Mouse (Mus musculus) kidney, postnatal 36 days (tissue): ENCODE data around the gene Cnih2.
A peak's percentile ranks its signal among the peaks of the same experiment; 100 is the strongest.
"Not testable (repeated sequence)": the region's sequence is repeated elsewhere in the genome, so short reads cannot be mapped to it uniquely, and the experiment has no call there.

ENCODE experiments used
- DNase-seq, 2 experiments: peaks; one replicate each; pipeline ENCODE4 v3.0.0; 2021 to 2022; ENCODE audit warnings: mixed read lengths in 2 of 2

Cnih2 gene

DNA sequence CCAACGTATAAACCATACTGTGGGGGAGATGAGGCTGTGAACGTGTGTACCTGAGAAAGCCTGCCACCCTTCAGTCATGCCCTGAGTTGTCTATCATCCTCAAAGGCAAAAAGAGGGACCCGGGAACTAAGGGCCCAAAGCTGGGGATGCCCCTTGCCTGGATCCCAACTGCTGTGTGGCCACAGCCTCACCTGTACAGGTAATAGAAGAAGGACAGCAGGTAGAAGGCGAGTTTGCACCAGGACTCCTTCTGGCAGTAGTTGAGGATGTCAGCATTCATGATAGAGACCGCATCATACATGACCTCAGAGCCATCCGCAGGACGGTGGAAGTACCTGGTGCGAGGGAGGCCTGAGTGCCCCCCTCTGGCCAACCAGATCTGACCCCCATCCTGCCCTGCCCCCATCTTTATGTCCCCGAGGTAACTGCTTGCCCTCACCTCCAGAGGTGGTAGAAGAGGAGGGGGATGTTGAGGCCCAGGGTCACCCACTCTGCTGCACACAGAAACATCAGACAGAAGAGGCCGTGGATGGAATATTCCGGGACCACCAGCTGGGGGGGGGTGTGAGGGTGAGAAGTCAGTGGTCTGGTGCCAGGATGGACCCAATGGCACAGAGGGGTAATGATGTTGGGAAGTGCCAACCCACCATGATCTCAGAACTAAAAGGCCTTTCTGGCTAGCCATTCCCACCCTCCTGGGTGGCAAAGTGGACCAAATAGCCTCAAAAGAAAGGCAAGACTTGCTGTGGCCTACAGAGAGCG lies 4.7 kb downstream of the Cnih2 start:
- no peak for DNase-seq

DNA sequence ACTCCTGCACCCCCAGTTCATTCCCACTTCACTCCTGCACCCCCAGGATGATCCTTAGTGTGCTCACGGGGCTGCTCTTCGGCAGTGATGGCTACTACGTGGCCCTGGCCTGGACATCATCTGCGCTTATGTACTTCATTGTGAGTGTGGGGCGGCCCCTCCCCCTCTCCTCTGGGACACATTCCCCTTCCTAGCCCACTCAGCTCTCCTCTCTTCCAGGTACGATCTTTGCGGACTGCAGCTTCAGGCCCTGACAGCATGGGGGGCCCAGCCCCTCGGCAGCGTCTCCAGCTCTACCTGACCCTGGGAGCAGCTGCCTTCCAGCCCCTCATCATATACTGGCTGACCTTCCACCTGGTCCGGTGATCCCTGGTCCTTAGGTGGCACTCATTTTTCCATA lies 6.2 kb downstream of the Cnih2 start:
- DNase-seq = no peak

DNA sequence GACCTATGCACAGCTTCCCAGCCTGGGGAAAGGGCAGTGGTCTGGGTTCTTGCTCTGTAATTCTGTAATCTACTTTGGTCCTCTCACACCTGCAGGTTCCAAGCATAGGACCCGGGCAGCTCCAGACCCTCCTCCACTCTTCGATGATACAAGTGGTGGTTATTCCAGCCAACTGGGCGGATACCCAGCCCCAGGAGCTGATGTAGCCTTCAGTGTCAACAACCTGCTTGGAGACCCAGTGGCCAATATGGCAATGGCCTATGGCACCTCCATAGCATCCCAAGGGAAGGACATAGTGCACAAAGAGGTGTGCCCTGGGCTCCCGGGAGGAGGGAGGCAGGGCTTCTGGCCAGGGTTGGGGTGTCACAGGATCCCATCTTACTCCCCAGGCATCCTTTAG lies 9.0 kb downstream of the Cnih2 start:
- no peak for DNase-seq

DNA sequence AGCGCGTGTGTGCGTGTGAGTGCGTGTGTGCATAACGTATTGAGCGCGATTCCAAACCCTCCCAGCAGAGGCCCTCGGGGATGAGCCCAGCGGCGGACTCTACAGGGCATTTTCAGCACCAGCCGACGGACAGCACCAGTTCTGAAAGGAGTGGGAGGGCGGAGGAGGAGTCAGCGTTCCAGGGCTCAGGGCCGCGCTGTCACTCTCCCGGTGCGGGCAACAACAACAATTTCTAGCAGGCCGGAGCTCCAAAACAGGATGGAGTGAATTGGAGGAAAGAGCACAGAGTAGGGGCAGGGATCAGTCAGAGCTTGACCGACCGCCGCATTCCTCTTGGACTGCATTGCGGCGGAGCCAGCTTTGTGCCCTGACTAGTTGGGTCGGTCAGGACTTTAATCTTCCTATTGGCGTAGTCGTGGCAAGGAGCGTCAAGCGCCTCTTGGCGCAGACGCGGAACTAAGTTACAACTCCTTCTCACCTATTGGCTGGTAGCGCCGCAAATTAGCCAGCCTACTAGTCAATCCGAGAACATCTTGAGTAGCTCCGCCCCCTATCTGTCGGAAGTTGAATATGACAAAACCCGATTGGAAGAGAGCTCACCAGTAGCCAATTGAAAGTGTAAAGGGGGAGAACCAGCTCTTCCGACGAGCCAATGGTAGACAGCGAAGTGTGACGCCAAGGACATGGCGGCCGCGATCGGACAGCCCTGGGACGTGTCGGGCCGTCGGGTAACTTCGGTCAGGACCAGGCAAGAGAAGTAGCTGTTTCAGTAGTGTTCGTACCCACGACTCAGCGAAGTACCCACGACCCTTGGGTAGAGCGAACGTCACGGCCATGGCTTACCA lies 10.2 kb downstream of the Cnih2 start, which contains the start of gene Yif1a:
TSS of gene Yif1a (plus strand) at position 655 of the 845 bp plus-strand sequence.
- DNase-seq = peak; percentile 98 to 100

DNA sequence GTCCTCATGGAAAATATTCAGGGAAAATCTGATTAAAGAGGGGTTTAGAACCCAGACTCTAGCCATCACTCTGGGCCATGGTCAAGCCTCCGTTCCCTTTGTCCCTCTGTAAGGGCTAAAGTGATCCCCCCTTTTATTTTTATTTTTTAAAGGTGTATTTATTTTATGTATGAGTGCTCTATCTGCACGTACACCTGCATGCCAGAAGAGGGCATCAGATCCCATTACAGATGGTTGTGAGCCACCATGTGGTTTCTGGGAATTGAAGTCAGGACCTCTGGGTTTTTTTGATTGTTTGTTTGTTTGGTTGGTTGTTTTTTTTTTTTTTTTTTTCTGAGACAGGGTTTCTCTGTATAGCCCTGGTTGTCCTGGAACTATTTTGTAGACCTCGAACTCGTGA lies 11.8 kb downstream of the Cnih2 start:
- DNase-seq = not testable (repeated sequence)

DNA sequence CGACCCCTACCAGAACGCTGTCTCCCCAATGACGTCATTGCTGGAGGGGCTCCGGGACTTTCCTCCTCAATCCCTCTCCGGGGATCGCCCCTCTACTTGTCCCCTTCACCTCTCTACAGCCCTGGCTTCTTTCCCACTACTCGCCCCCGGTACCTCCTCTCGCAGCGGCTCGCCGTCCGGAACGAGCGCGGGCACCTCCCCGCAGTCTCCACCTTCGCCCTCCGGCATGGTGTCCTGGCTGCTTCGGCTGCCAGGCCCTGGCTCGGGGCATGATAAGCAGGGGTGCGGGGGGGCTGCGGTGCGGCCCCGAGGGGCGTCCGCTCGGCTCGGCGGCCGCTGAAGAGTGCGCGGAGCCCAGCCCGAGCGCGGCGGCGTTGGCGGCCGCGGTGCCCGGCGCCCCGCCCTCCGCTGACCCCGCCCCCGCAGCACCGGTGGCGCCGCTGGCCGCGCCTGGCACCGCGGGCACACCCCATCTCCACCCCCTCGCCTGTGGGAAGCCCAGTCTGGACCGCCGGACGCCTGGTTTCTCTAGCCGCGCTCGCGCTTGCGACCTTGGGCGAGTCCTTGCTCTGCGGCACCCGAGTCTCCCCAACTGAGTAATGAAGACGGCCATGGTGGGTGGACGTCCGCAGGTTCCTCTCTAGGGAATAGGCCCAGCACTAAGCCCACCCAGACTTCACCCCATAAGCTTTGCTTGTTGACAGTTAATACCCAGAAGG lies 13.0 kb downstream of the Cnih2 start, which contains the start of gene Tmem151a:
TSS of gene Tmem151a (minus strand) at position 387 of the 719 bp plus-strand sequence.
- DNase-seq = peak; percentile 56 to 80

DNA sequence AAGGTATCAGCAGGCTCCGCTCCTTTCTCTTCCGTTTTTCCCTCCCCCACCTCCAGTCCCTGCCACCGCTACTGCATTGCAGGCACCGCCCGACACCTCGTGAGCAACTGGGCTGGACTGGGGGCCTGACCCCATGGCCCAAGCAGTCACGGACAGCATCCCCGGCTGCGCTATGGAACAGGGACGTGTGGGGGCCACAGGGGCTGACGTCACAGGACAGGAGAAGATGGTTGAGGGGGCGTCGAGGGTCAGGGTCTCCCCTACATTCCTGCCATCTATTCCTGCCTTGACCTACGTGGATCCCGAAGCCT lies 13.5 kb downstream of the Cnih2 start:
- DNase-seq = no peak

DNA sequence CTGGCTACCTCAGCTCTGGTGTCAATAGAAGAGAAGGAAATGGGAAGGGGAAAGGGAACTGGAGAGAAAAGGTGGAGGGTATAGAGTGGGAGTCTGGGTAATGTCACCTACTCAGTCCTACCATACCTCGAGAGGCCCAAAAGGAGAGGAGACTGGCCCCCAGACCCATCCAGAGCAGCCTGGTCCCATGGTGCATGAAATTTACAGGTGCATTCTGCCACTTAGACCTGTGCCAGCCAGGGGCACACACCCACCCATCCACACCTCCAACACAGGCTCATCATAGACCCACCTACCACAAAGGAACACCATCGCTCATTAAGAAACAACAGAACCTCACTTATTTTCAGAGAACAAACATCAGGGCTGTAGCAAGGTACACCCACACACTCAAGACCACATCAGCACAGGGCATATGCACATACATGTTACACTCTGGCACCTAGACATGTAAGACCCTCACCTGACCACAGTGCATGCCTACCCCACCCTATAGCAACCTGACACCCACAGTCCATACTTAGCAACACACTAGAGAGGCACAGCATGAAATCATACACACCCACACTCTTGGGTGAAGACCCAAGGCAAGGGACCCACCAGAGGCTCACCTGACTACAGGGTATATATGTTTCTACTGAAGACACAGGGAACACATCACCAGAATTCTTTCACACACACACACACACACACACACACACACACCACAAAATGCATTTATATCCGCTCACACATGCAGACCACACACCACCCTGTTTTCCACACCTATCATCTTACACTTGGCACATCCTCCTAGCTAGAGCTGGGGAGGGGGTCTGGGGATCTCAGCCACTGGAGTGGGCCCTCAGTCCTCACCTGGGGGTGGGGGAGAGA lies 14.1 kb downstream of the Cnih2 start:
- no peak for DNase-seq

DNA sequence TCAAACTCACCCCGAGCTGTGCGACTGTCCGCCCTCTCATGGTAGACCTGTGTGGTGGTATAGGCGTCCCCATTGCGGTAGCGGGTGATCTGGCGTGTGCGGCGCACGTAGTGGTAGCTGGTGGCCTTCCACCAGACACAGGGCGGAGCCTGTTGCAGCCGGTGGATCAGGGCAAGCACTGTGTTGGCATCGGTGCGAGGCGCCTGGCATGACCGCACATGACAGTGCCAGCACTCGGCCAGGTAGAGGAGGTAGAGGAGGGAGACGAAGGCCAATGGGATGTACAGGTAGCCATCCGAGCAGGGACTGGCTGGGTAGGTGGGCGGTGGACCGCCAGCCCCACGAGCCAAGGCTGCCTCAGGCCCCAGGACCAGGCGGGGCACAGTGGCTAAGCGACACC lies 15.7 kb downstream of the Cnih2 start:
- no peak for DNase-seq

DNA sequence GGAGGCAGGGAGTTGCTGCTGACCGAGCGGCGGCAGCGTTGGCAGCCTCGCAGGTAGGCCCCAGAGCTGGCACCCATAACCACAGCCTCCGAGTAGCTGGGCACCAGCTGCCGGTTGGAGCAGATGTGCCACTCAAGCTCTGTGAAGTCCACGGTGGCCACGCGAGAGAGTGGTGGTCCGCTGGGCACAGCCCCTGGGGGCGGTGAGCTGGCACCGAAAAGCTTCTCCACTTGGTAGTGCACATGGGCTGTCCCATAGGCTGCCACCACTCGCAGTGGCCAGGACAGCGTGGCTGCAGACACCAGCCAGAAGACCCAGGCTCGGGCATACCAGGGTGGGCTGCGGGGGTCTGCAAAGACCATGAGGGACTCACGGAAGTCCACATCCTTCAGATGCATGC lies 16.3 kb downstream of the Cnih2 start:
- no peak for DNase-seq

DNA sequence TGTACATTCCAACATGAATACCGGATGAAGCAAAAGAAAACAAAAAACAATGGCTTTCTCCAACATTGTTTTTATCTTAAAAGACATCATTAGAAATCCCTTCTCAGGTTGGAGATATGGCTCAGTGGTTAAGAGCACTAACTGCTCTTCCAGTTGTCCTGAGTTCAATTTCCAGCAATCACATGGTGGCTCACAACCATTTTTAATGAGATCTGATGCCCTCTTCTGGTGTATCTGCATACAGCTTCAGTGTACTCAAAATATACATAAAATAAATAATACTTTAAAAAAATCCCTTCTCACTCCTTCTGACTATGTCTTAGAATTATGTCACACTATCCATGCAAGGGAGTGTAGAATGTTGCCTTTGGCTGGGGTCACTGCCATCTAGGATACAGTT lies 19.0 kb downstream of the Cnih2 start:
- DNase-seq = no peak

DNA sequence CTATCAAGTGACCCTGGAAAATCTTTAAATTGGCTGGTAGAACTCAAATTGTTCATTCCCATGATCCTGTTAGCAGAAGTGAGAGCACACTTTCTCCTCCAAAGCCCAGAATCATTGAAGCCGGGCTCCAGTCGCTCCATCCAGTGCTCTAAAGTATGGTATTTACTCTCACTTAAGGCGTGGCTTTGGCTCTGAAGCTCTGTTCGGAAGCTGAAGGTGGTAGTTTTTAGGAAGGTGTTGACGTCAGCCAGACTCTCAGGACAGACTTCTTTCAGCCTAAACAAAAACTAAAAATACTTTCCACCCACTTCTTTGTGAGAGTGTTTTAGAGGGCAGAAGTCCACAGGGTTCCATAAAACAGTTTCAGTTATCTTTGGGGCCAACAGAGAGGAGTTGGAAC lies 24.8 kb downstream of the Cnih2 start:
- DNase-seq = no peak

DNA sequence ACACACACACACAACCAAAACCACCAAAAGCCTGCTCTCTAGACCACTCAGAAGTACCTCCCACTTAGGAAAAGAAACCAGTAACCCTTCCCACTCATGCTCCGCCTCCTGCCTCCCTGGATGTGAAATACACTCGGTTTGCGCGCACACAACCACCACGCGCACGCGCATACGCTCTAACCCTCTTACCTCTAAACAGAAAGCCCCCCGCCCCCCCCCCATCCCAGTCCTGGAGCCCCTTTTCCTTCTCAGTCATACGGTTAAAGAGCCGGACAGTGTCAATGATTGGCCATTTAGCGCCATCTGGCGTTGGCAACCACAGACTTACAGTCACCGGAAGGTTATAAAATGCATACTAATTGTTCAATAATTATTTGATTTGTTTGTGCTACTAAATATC lies 25.3 kb downstream of the Cnih2 start:
- DNase-seq = peak; percentile 57 to 89

DNA sequence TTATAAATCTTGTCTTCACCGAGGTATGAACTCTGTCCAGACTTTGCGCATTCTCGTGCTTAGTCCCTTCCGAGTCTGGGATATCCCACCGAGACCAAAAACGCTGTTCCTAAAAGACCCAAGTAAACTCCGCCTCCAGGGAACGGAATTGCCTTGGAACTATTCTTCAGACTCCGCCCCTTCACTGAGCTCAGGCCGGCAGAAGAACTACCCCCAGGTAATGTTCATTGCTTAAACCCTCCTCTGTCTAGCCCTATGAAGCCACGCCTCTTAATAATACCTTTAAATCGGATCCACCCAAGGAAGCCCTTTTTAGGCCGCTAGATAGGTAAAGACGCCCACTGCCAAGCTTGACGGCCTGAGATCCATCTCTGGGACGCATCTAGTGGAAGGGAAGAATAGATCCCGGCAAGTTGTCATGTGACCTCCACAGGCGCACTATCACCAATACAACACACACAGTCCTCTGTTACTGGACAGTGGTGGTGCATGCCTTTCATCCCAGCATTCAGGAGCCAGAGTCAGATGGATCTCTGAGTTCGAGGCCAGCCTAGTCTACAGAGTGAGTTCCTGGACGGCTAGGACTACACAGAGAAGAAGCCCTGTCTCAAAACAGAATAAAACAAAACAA lies 25.8 kb downstream of the Cnih2 start:
- peak in 1 of 2 experiments; percentile 36 for DNase-seq

DNA sequence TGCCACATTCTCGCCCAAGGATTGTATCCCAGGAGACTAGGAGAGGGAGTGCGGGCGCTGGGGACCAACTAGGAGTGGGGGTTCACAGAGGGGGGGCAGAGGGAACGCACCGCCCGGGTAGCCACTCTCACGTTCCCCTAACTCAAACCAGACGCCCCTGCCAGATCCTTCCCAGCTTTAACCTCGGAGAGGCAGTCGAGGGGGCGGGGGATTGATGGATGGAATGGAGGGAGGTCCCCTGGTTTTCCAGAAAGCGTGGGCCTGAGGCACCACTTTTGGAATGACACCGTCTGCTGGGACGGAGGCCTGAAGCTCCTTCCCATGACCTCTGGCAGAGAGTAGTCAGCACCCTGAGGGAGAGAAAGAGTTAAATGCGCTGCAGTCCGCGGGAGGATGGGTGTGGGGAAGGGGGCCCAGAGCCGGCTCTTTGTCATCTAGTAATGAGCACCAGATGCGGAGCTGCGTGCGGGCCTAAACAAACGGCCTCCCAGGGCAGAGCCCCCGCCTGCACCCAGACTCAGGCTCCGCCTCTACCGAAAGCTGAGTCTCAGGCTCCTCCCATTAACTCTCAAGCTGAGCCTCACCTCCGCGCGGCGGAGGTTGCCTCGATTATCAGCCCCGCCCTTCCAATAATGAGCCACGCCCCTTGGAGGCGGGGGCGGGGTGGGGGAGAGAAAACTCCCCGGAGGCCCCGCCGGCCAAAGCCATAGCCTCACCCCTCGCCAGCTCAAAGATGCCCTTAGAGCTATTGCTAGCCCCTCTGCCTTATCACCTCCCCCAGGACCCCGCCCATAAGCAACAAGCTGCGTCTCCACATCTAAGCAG lies 26.6 kb downstream of the Cnih2 start:
- DNase-seq = peak; percentile 76 to 81

DNA sequence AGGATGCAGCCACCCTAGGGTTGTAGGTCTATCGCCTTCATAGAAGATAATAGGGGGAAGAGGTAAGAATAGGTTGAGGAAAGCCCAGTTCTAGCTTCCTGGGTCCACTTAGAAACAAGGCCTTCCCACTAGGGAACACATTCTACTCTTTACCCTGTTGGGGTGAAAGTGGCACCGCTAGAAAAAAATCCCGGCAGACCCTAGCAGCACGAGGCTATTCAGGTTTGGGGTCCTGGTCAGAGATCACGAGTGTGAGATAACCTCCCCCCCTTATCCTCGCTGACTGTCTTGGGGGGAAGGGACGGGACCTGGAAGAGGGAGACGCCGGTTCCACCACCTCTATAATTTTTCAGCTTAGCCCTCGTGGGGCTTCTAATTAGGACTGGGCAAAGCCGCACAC lies 27.2 kb downstream of the Cnih2 start:
- DNase-seq = no peak

DNA sequence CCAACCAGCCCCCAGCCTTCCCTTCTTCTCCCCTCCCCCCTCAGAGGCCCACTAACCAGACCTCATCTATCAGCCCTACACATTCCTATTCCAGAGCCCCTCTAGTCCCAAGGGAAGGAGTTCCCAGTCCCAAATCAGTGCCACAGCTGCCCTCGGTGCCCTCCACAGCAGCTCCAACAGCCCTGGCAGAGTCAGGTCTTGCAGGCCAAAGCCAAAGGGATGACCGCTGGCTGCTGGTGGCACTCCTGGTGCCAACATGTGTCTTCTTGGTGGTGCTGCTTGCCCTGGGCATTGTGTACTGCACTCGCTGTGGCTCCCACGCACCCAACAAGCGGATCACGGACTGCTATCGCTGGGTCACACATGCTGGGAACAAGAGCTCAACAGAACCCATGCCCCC lies 28.3 kb downstream of the Cnih2 start:
- DNase-seq = no peak

DNA sequence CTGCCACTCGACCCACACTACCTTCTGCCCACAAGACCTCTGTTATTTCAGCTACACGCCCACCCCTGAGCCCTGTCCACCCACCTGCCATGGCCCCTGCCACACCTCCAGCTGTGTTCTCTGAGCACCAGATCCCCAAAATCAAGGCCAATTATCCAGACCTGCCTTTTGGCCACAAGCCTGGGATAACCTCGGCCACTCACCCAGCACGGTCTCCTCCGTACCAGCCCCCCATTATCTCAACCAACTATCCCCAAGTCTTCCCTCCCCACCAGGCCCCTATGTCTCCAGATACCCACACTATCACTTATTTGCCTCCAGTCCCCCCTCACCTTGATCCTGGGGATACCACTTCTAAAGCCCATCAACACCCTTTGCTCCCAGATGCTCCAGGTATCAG lies 28.8 kb downstream of the Cnih2 start:
- DNase-seq = no peak

DNA sequence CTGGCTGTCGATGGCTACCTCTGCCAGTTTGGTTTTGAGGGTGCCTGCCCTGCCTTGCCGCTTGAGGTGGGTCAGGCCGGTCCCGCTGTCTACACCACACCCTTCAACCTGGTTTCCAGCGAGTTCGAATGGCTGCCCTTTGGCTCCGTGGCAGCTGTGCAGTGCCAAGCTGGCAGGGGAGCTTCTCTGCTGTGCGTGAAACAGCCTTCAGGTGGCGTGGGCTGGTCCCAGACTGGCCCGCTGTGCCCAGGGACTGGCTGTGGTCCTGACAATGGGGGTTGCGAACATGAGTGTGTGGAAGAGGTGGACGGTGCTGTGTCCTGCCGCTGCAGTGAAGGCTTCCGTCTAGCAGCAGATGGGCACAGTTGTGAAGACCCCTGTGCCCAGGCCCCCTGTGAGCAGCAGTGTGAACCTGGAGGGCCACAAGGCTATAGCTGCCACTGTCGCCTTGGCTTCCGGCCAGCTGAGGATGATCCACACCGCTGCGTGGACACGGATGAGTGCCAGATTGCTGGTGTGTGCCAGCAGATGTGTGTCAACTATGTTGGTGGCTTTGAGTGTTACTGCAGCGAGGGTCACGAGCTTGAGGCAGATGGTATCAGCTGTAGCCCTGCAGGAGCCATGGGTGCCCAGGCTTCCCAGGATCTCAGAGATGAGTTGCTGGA lies 29.6 kb downstream of the Cnih2 start:
- DNase-seq = peak in 1 of 2 experiments; percentile 47

DNA sequence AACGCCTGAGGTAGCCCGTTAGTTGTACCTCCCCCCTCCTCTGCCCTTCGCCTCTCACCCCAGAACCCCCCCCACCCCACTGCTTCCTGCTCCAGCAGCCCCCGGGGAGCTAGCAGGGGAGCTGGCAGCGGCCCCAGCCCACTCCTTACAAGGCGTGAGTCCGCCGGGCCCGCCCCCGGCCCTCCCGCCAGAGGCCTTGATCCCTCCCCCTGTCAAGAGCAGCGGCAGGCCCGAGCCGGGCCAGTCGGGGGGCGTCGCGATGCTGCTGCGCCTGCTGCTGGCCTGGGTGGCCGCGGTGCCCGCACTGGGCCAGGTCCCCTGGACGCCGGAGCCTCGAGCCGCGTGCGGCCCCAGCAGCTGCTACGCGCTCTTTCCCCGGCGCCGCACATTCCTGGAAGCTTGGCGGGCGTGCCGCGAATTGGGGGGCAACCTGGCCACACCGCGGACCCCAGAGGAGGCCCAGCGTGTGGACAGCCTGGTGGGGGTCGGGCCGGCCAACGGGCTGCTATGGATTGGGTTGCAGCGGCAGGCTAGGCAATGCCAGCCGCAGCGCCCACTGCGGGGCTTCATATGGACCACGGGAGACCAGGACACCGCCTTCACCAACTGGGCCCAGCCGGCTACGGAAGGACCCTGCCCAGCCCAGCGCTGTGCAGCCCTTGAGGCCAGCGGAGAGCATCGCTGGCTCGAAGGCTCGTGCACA lies 30.3 kb downstream of the Cnih2 start, which contains the start of gene Cd248:
TSS of gene Cd248 (plus strand) at position 212 of the 703 bp plus-strand sequence.
- peak; percentile 69 to 80 for DNase-seq
